Mouse (Mus musculus): ENCODE measurements around the gene Slc25a16. TPM values are rescaled to one million over a fixed set of nuclear protein-coding genes. Genes with fewer than 3 reads are reported as not detected.

Gene Slc25a16
- polyA plus RNA-seq, 1 experiment = 24.0 TPM

GRCm38 (mm10) chr10:62920766-62921156, 328 bp downstream of the Slc25a16 start:
- no peaks in the 10 kb centered on the region for H3K27me3 ChIP-seq (ENCODE audit: control insufficient read depth, insufficient read depth, low read length)
- DNase-seq = no peak
- H3K27ac ChIP-seq (ENCODE audit: control insufficient read depth, insufficient read depth, low read length) = no peak overlapping the region
- TF ChIP-seq CTCF (IDR thresholded peaks at IDR 0.05; ENCODE audit: borderline replicate concordance, control insufficient read depth, extremely low read depth, insufficient read depth, low read length, poor library complexity) = no peak
- TF ChIP-seq POLR2A (IDR thresholded peaks at IDR 0.05; ENCODE audit: control insufficient read depth, extremely low read depth, insufficient read depth, low read length, poor library complexity) = no peak
- H3K36me3 ChIP-seq (ENCODE audit: control insufficient read depth, insufficient read depth, low read length) = no peaks in the 10 kb centered on the region
- H3K4me1 ChIP-seq (replicated peaks; ENCODE audit: control insufficient read depth, insufficient read depth, low read length) = peaks cover 11% of the 10 kb centered on the region
- WGBS = under 1% methylated on average over 29 of the region's 29 CpGs
- peak overlapping the region; percentile 83 for H3K4me3 ChIP-seq (ENCODE audit: control insufficient read depth, insufficient read depth, low read length)

- TF ChIP-seq CTCF (IDR thresholded peaks at IDR 0.05; ENCODE audit: borderline replicate concordance, control insufficient read depth, extremely low read depth, insufficient read depth, low read length, poor library complexity) (no peak), POLR2A (IDR thresholded peaks at IDR 0.05; ENCODE audit: control insufficient read depth, extremely low read depth, insufficient read depth, low read length, poor library complexity) (no peak)
- WGBS = 97% methylated on average over 4 of the region's 4 CpGs
- no peak overlapping the region for H3K4me3 ChIP-seq (ENCODE audit: control insufficient read depth, insufficient read depth, low read length)
- peaks cover 11% of the 10 kb centered on the region for H3K4me1 ChIP-seq (replicated peaks; ENCODE audit: control insufficient read depth, insufficient read depth, low read length)
- H3K27ac ChIP-seq (ENCODE audit: control insufficient read depth, insufficient read depth, low read length) = no peak overlapping the region
- H3K36me3 ChIP-seq (ENCODE audit: control insufficient read depth, insufficient read depth, low read length) = peaks cover 10% of the 10 kb centered on the region; the same call in 1 of the 2 replicates
- no peak for DNase-seq
- no peaks in the 10 kb centered on the region for H3K27me3 ChIP-seq (ENCODE audit: control insufficient read depth, insufficient read depth, low read length)
Measured at GRCm38 (mm10) chr10:62924096-62924635, 3.7 kb downstream of the Slc25a16 start.

GRCm38 (mm10) chr10:62932381-62932780, 11.9 kb downstream of the Slc25a16 start:
- Histone ChIP-seq H3K4me1 (replicated peaks; ENCODE audit: control insufficient read depth, insufficient read depth, low read length) (no peaks in the 10 kb centered on the region), H3K4me3 (ENCODE audit: control insufficient read depth, insufficient read depth, low read length) (no peak overlapping the region), H3K27ac (ENCODE audit: control insufficient read depth, insufficient read depth, low read length) (no peak overlapping the region), H3K27me3 (ENCODE audit: control insufficient read depth, insufficient read depth, low read length) (no peaks in the 10 kb centered on the region), H3K36me3 (ENCODE audit: control insufficient read depth, insufficient read depth, low read length) (peaks cover 17% of the 10 kb centered on the region; the same call in 1 of the 2 replicates)
- no peak for DNase-seq
- TF ChIP-seq POLR2A (IDR thresholded peaks at IDR 0.05; ENCODE audit: control insufficient read depth, extremely low read depth, insufficient read depth, low read length, poor library complexity) (no peak), CTCF (IDR thresholded peaks at IDR 0.05; ENCODE audit: borderline replicate concordance, control insufficient read depth, extremely low read depth, insufficient read depth, low read length, poor library complexity) (no peak)
- 97% methylated on average over 1 of the region's 1 CpGs for WGBS

GRCm38 (mm10) chr10:62944975-62945580, 24.6 kb downstream of the Slc25a16 start:
- 0 out of 2 replicates have a peak, but pooled peaks cover 3% of the 10 kb centered on the region for H3K4me1 ChIP-seq (replicated peaks; ENCODE audit: control insufficient read depth, insufficient read depth, low read length)
- no peak for DNase-seq
- no peaks in the 10 kb centered on the region; the same call in 1 of the 2 replicates for H3K36me3 ChIP-seq (ENCODE audit: control insufficient read depth, insufficient read depth, low read length)
- 59% methylated on average over 10 of the region's 10 CpGs for WGBS
- H3K27me3 ChIP-seq (ENCODE audit: control insufficient read depth, insufficient read depth, low read length) = no peaks in the 10 kb centered on the region
- H3K27ac ChIP-seq (ENCODE audit: control insufficient read depth, insufficient read depth, low read length) = no peak overlapping the region
- no peak overlapping the region for H3K4me3 ChIP-seq (ENCODE audit: control insufficient read depth, insufficient read depth, low read length)
- no peak for TF ChIP-seq POLR2A (IDR thresholded peaks at IDR 0.05; ENCODE audit: control insufficient read depth, extremely low read depth, insufficient read depth, low read length, poor library complexity)
- TF ChIP-seq CTCF (IDR thresholded peaks at IDR 0.05; ENCODE audit: borderline replicate concordance, control insufficient read depth, extremely low read depth, insufficient read depth, low read length, poor library complexity) = no peak

GRCm38 (mm10) chr10:62946738-62947471, 26.5 kb downstream of the Slc25a16 start, which contains the start of gene Dna2:
Dna2 (plus strand) TSS chr10:62947026.
- DNase-seq = peak; percentile 66
- TF ChIP-seq CTCF (IDR thresholded peaks at IDR 0.05; ENCODE audit: borderline replicate concordance, control insufficient read depth, extremely low read depth, insufficient read depth, low read length, poor library complexity) = peak; percentile 48; the same call in 1 of the 2 replicates
- peak; percentile 43; the same call in 1 of the 2 replicates for TF ChIP-seq POLR2A (IDR thresholded peaks at IDR 0.05; ENCODE audit: control insufficient read depth, extremely low read depth, insufficient read depth, low read length, poor library complexity)
- peak within 1 kb of the TSS; percentile 52 for H3K4me3 ChIP-seq (ENCODE audit: control insufficient read depth, insufficient read depth, low read length)
- H3K27ac ChIP-seq (ENCODE audit: control insufficient read depth, insufficient read depth, low read length) = no peak within 1 kb of the TSS
- H3K4me1 ChIP-seq (replicated peaks; ENCODE audit: control insufficient read depth, insufficient read depth, low read length) = 0 out of 2 replicates have a peak, but pooled peaks cover 3% of the 10 kb centered on the region
- under 1% methylated on average over 68 of the region's 68 CpGs for WGBS
- no peaks in the 10 kb centered on the region; the same call in 1 of the 2 replicates for H3K36me3 ChIP-seq (ENCODE audit: control insufficient read depth, insufficient read depth, low read length)
- no peaks in the 10 kb centered on the region for H3K27me3 ChIP-seq (ENCODE audit: control insufficient read depth, insufficient read depth, low read length)

DNA sequence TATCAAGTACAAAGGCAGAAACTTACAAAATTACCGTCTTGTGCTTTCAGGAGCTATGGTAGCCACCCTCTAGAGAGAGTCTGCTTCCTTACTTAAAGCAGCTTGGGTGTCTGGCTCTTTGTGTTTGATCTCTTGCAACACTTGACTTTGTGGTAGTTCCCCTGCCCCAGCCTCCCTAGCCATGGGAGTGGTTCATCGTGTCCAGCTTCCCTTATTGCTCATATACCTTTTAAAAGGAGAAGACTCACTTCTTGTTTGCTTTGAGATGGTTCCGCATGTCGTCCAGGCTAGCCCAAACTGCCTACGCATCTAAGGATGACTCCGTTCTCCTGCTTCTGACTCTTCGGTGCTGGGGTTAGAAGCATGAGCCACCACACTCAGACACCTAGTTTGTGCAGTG, 28.1 kb downstream of the Slc25a16 start:
- WGBS = 83% methylated on average over 7 of the region's 7 CpGs
- no peak for DNase-seq
- Histone ChIP-seq H3K4me1 (replicated peaks; ENCODE audit: control insufficient read depth, insufficient read depth, low read length) (0 out of 2 replicates have a peak, but pooled peaks cover 3% of the 10 kb centered on the region), H3K27ac (ENCODE audit: control insufficient read depth, insufficient read depth, low read length) (no peak overlapping the region), H3K27me3 (ENCODE audit: control insufficient read depth, insufficient read depth, low read length) (no peaks in the 10 kb centered on the region), H3K4me3 (ENCODE audit: control insufficient read depth, insufficient read depth, low read length) (no peak overlapping the region), H3K36me3 (ENCODE audit: control insufficient read depth, insufficient read depth, low read length) (no peaks in the 10 kb centered on the region; the same call in 1 of the 2 replicates)
- TF ChIP-seq POLR2A (IDR thresholded peaks at IDR 0.05; ENCODE audit: control insufficient read depth, extremely low read depth, insufficient read depth, low read length, poor library complexity) (no peak), CTCF (IDR thresholded peaks at IDR 0.05; ENCODE audit: borderline replicate concordance, control insufficient read depth, extremely low read depth, insufficient read depth, low read length, poor library complexity) (no peak)

Data from thymus, adult 2 months (tissue).